Mouse (Mus musculus) erythroblast, embryonic 14.5 days (primary cell): ENCODE data around the gene Pdf. TPM values are rescaled to one million over a fixed set of nuclear protein-coding genes. Genes with fewer than 3 reads are reported as not detected.
A peak's percentile ranks its signal among the peaks of the same experiment; 100 is the strongest.
"Not testable (repeated sequence)": the region's sequence is repeated elsewhere in the genome, so short reads cannot be mapped to it uniquely, and the experiment has no call there.

ENCODE experiments used
- H3K27me3 ChIP-seq: 2 replicates; pipeline ENCODE4 v1.6.1; 2012; ENCODE audit warnings: inconsistent platforms; ENCODE audit not compliant: control insufficient read depth
- H3K36me3 ChIP-seq: 2 replicates; pipeline ENCODE4 v1.6.1; 2012; ENCODE audit warnings: mild to moderate bottlenecking, inconsistent platforms; ENCODE audit not compliant: control insufficient read depth
- H3K4me1 ChIP-seq: 2 replicates; pipeline ENCODE4 v1.6.1; 2012; ENCODE audit warnings: inconsistent platforms; ENCODE audit not compliant: control insufficient read depth
- H3K4me3 ChIP-seq: replicated peaks from 2 replicates; pipeline ENCODE3; 2012; ENCODE audit warnings: moderate library complexity, mild to moderate bottlenecking, inconsistent platforms
- H3K9me3 ChIP-seq: 2 replicates; pipeline ENCODE4 v1.6.1; 2012; ENCODE audit warnings: low read length, inconsistent platforms, mixed read lengths; ENCODE audit not compliant: control insufficient read depth
- GATA1 ChIP-seq: IDR thresholded peaks from 2 replicates; pipeline ENCODE4 v1.6.1; 2012; ENCODE audit warnings: low read length, inconsistent platforms, mixed read lengths
- TAL1 ChIP-seq: IDR thresholded peaks from 3 replicates; pipeline ENCODE4 v1.6.1; 2012; ENCODE audit warnings: low read length, inconsistent platforms, mixed read lengths
- polyA plus RNA-seq: library from polyadenylated mRNA; stranded (reverse); fragments of >175 nt; gene quantifications from 2 replicates; pipeline ENCODE4 v1.2.3, GENCODE M21; 2012

Pdf gene
- polyA plus RNA-seq, 1 experiment = 0.12 TPM

GRCm38 (mm10) chr8:107046976-107047375 lies 1.4 kb downstream of the Pdf start:
- H3K36me3 ChIP-seq = peaks cover 95% of the 10 kb centered on the region
- H3K27me3 ChIP-seq = no peaks in the 10 kb centered on the region
- no peak overlapping the region for H3K4me3 ChIP-seq
- H3K9me3 ChIP-seq = no peaks in the 10 kb centered on the region
- TF ChIP-seq TAL1 (no peak), GATA1 (no peak)
- H3K4me1 ChIP-seq = peaks cover 34% of the 10 kb centered on the region

GRCm38 (mm10) chr8:107045478-107045877 lies 2.9 kb downstream of the Pdf start:
- Histone ChIP-seq H3K36me3 (peaks cover 95% of the 10 kb centered on the region), H3K27me3 (no peaks in the 10 kb centered on the region), H3K4me1 (peaks cover 34% of the 10 kb centered on the region), H3K9me3 (no peaks in the 10 kb centered on the region), H3K4me3 (no peak overlapping the region)
- TF ChIP-seq TAL1 (no peak), GATA1 (no peak)

- peaks cover under 1% of the 10 kb centered on the region; the same call in 1 of the 2 replicates for H3K4me1 ChIP-seq
These were observed 7.8 kb downstream of the Pdf start for GRCm38 (mm10) chr8:107040632-107041031.

GRCm38 (mm10) chr8:107036626-107037025 lies 11.8 kb downstream of the Pdf start:
- Histone ChIP-seq H3K27me3 (no peaks in the 10 kb centered on the region), H3K4me3 (no peak overlapping the region), H3K9me3 (no peaks in the 10 kb centered on the region), H3K4me1 (peaks cover 23% of the 10 kb centered on the region), H3K36me3 (peaks cover 60% of the 10 kb centered on the region)
- TF ChIP-seq TAL1 = no peak
- TF ChIP-seq GATA1 = no peak

More at GRCm38 (mm10) chr8:107040632-107041031, 7.8 kb downstream of the Pdf start:
- Histone ChIP-seq H3K9me3 (no peaks in the 10 kb centered on the region), H3K27me3 (no peaks in the 10 kb centered on the region), H3K4me3 (no peak overlapping the region), H3K36me3 (peaks cover 88% of the 10 kb centered on the region)
- no peak for TF ChIP-seq TAL1
- TF ChIP-seq GATA1 = no peak

- no peak for TF ChIP-seq TAL1
- TF ChIP-seq GATA1 = no peak
- Histone ChIP-seq H3K9me3 (no peaks in the 10 kb centered on the region), H3K4me1 (peaks cover 28% of the 10 kb centered on the region), H3K36me3 (peaks cover 50% of the 10 kb centered on the region), H3K27me3 (no peaks in the 10 kb centered on the region), H3K4me3 (no peak overlapping the region)
These were observed 12.8 kb downstream of the Pdf start for GRCm38 (mm10) chr8:107035641-107036040.

GRCm38 (mm10) chr8:107033609-107034008 lies 14.8 kb downstream of the Pdf start:
- H3K4me3 ChIP-seq, H3K27me3 ChIP-seq, H3K9me3 ChIP-seq: not testable (repeated sequence)
- peaks cover 41% of the 10 kb centered on the region for H3K4me1 ChIP-seq
- peaks cover 31% of the 10 kb centered on the region for H3K36me3 ChIP-seq

- Histone ChIP-seq H3K4me3 (peak overlapping the region; percentile 99), H3K36me3 (peaks cover 19% of the 10 kb centered on the region), H3K9me3 (no peaks in the 10 kb centered on the region), H3K27me3 (no peaks in the 10 kb centered on the region), H3K4me1 (peaks cover 43% of the 10 kb centered on the region)
- TF ChIP-seq GATA1 = no peak
- TF ChIP-seq TAL1 = no peak
These were observed 16.8 kb downstream of the Pdf start for GRCm38 (mm10) chr8:107031577-107032090.

- TF ChIP-seq GATA1 (no peak), TAL1 (no peak)
- Histone ChIP-seq H3K9me3 (no peaks in the 10 kb centered on the region), H3K36me3 (peaks cover 13% of the 10 kb centered on the region), H3K27me3 (no peaks in the 10 kb centered on the region), H3K4me3 (peak within 1 kb of the TSS; percentile 99), H3K4me1 (peaks cover 43% of the 10 kb centered on the region)
These were observed 17.5 kb downstream of the Pdf start, which contains the start of gene Vps4a for GRCm38 (mm10) chr8:107030650-107031576. Gene Vps4a, plus strand, starts transcription at chr8:107031222.

- Histone ChIP-seq H3K4me3 (no peak overlapping the region), H3K4me1 (peaks cover 40% of the 10 kb centered on the region), H3K9me3 (no peaks in the 10 kb centered on the region), H3K36me3 (peaks cover 7% of the 10 kb centered on the region), H3K27me3 (no peaks in the 10 kb centered on the region)
- TF ChIP-seq TAL1 (no peak), GATA1 (no peak)
These were observed 18.4 kb downstream of the Pdf start for GRCm38 (mm10) chr8:107030058-107030457.
